Mouse (Mus musculus) heart, embryonic 15.5 days (tissue): Measurements from ENCODE around the gene Nhlrc2. TPM values are rescaled to one million over a fixed set of nuclear protein-coding genes. Genes with fewer than 3 reads are reported as not detected.

Experiments
- ATAC-seq: fragments of 200-750 bp; cut with Nextera tagmentation; replicated peaks from 2 replicates; pipeline ENCODE4 v1.8.0; 2017; ENCODE audit warnings: low read depth, moderate TSS enrichment; ENCODE audit not compliant: insufficient number of reproducible peaks, insufficient read depth, low FRiP score
- H3K27ac ChIP-seq: fragments of 300-500 bp; sonication (generic); 2 replicates; pipeline ENCODE4 v1.5.1; 2015; ENCODE audit warnings: mild to moderate bottlenecking, inconsistent platforms
- H3K27me3 ChIP-seq: fragments of 300-500 bp; sonication (generic); 2 replicates; pipeline ENCODE4 v1.6.1; 2015; ENCODE audit warnings: inconsistent platforms
- H3K36me3 ChIP-seq: fragments of 300-500 bp; sonication (generic); 2 replicates; pipeline ENCODE4 v1.6.1; 2015; ENCODE audit warnings: mild to moderate bottlenecking, inconsistent platforms
- H3K4me1 ChIP-seq: fragments of 300-500 bp; sonication (generic); replicated peaks from 2 replicates; pipeline ENCODE4 v1.6.1; 2015; ENCODE audit warnings: inconsistent platforms
- H3K4me2 ChIP-seq: fragments of 300-500 bp; sonication (generic); 2 replicates; pipeline ENCODE4 v1.6.1; 2015; ENCODE audit warnings: inconsistent platforms, mild to moderate bottlenecking, moderate library complexity
- H3K4me3 ChIP-seq: fragments of 300-500 bp; sonication (generic); 2 replicates; pipeline ENCODE4 v1.5.1; 2015; ENCODE audit warnings: mild to moderate bottlenecking, inconsistent platforms
- H3K9ac ChIP-seq: fragments of 300-500 bp; sonication (generic); 2 replicates; pipeline ENCODE4 v1.6.1; 2015; ENCODE audit warnings: mild to moderate bottlenecking, inconsistent platforms
- H3K9me3 ChIP-seq: fragments of 300-500 bp; sonication (generic); replicated peaks from 2 replicates; pipeline ENCODE4 v1.6.1; 2016; ENCODE audit warnings: inconsistent platforms
- WGBS: fragments of 180-500 bp; shearing (Covaris S2); methylation state at CpG from one replicate; pipeline ENCODE4 v1.1.7; 2015; ENCODE audit warnings: mixed read lengths; 5-methylcytosine and 5-hydroxymethylcytosine counted together
- polyA plus RNA-seq: library from polyadenylated mRNA; unstranded; fragments of >200 nt; fragmentation: Nextera tagmentation; extraction: Ambion mirVana; gene quantifications from 2 replicates; pipeline ENCODE4 v1.2.1, GENCODE M21; 2015

The Nhlrc2 gene
- polyA plus RNA-seq, 1 experiment from 2014 or later = 14.4 TPM

GRCm38 (mm10) chr19:56566041-56566440 lies 18.0 kb downstream of the Nhlrc2 start:
- Histone ChIP-seq H3K27ac (no peak overlapping the region), H3K4me2 (no peak overlapping the region), H3K27me3 (no peaks in the 10 kb centered on the region), H3K4me3 (no peak overlapping the region), H3K9me3 (no peaks in the 10 kb centered on the region), H3K4me1 (peaks cover 16% of the 10 kb centered on the region), H3K9ac (no peak overlapping the region), H3K36me3 (peaks cover 6% of the 10 kb centered on the region; the same call in 1 of the 2 replicates)
- no peak for ATAC-seq
- WGBS = 79% methylated on average over 4 of the region's 4 CpGs

- 72% methylated on average over 6 of the region's 6 CpGs for WGBS
- Histone ChIP-seq H3K27ac (no peak overlapping the region), H3K4me3 (no peak overlapping the region), H3K4me1 (peaks cover 11% of the 10 kb centered on the region), H3K36me3 (peaks cover 6% of the 10 kb centered on the region; the same call in 1 of the 2 replicates), H3K9me3 (no peaks in the 10 kb centered on the region), H3K9ac (no peak overlapping the region), H3K27me3 (no peaks in the 10 kb centered on the region), H3K4me2 (no peak overlapping the region)
- no peak for ATAC-seq
These were observed 18.9 kb downstream of the Nhlrc2 start for GRCm38 (mm10) chr19:56566940-56567339.

GRCm38 (mm10) chr19:56570781-56571180 lies 22.7 kb downstream of the Nhlrc2 start:
- H3K4me2 ChIP-seq = no peak overlapping the region
- no peaks in the 10 kb centered on the region for H3K27me3 ChIP-seq
- no peak overlapping the region for H3K27ac ChIP-seq
- 59% methylated on average over 8 of the region's 8 CpGs for WGBS
- H3K4me1 ChIP-seq = peaks cover 6% of the 10 kb centered on the region
- H3K9me3 ChIP-seq = no peaks in the 10 kb centered on the region
- H3K4me3 ChIP-seq = no peak overlapping the region
- H3K9ac ChIP-seq = no peak overlapping the region
- H3K36me3 ChIP-seq = peaks cover 7% of the 10 kb centered on the region; the same call in 1 of the 2 replicates
- no peak for ATAC-seq

GRCm38 (mm10) chr19:56571234-56571633 lies 23.2 kb downstream of the Nhlrc2 start:
- Histone ChIP-seq H3K9ac (no peak overlapping the region), H3K4me1 (peaks cover 6% of the 10 kb centered on the region), H3K27me3 (no peaks in the 10 kb centered on the region), H3K36me3 (peaks cover 12% of the 10 kb centered on the region; the same call in 1 of the 2 replicates), H3K9me3 (no peaks in the 10 kb centered on the region), H3K4me2 (no peak overlapping the region), H3K4me3 (no peak overlapping the region), H3K27ac (no peak overlapping the region)
- no peak for ATAC-seq
- WGBS = 69% methylated on average over 2 of the region's 2 CpGs

- Histone ChIP-seq H3K27me3 (no peaks in the 10 kb centered on the region), H3K9me3 (no peaks in the 10 kb centered on the region), H3K36me3 (peaks cover 12% of the 10 kb centered on the region; the same call in 1 of the 2 replicates), H3K4me3 (no peak overlapping the region), H3K4me1 (peaks cover 6% of the 10 kb centered on the region), H3K9ac (no peak overlapping the region), H3K27ac (no peak overlapping the region), H3K4me2 (no peak overlapping the region)
- no peak for ATAC-seq
- WGBS = 81% methylated on average over 5 of the region's 5 CpGs
These were observed 23.9 kb downstream of the Nhlrc2 start for GRCm38 (mm10) chr19:56571913-56572312.

GRCm38 (mm10) chr19:56573184-56573583 lies 25.1 kb downstream of the Nhlrc2 start:
- Histone ChIP-seq H3K27ac (no peak overlapping the region), H3K27me3 (no peaks in the 10 kb centered on the region), H3K4me2 (no peak overlapping the region), H3K4me1 (peaks cover 6% of the 10 kb centered on the region), H3K9ac (no peak overlapping the region), H3K9me3 (no peaks in the 10 kb centered on the region), H3K36me3 (peaks cover 23% of the 10 kb centered on the region; the same call in 1 of the 2 replicates), H3K4me3 (no peak overlapping the region)
- WGBS = 89% methylated on average over 6 of the region's 6 CpGs
- no peak for ATAC-seq

GRCm38 (mm10) chr19:56577801-56578200 lies 29.7 kb downstream of the Nhlrc2 start:
- H3K36me3 ChIP-seq = peaks cover 23% of the 10 kb centered on the region; the same call in 1 of the 2 replicates
- no peak for ATAC-seq
- H3K27me3 ChIP-seq = no peaks in the 10 kb centered on the region

GRCm38 (mm10) chr19:56581981-56582380 lies 33.9 kb downstream of the Nhlrc2 start:
- Histone ChIP-seq H3K4me3 (no peak overlapping the region), H3K4me1 (peaks cover 7% of the 10 kb centered on the region), H3K27me3 (no peaks in the 10 kb centered on the region), H3K9me3 (no peaks in the 10 kb centered on the region), H3K9ac (no peak overlapping the region), H3K4me2 (no peak overlapping the region), H3K36me3 (peaks cover 18% of the 10 kb centered on the region; the same call in 1 of the 2 replicates), H3K27ac (no peak overlapping the region)
- WGBS = 87% methylated on average over 5 of the region's 5 CpGs
- no peak for ATAC-seq

More at GRCm38 (mm10) chr19:56577801-56578200, 29.7 kb downstream of the Nhlrc2 start:
- Histone ChIP-seq H3K9me3 (no peaks in the 10 kb centered on the region), H3K4me3 (no peak overlapping the region), H3K4me1 (no peaks in the 10 kb centered on the region), H3K9ac (no peak overlapping the region), H3K27ac (no peak overlapping the region), H3K4me2 (no peak overlapping the region)
- whole genome bisulfite sequencing = 87% methylated on average over 1 of the region's 1 CpGs

- peaks cover 8% of the 10 kb centered on the region; the same call in 1 of the 2 replicates for H3K36me3 ChIP-seq
These were observed 35.7 kb downstream of the Nhlrc2 start for GRCm38 (mm10) chr19:56583785-56584184.

GRCm38 (mm10) chr19:56584288-56584687 lies 36.2 kb downstream of the Nhlrc2 start:
- 75% methylated on average over 3 of the region's 3 CpGs for WGBS
- H3K9me3 ChIP-seq = no peaks in the 10 kb centered on the region
- H3K36me3 ChIP-seq = peaks cover 8% of the 10 kb centered on the region; the same call in 1 of the 2 replicates
- H3K9ac ChIP-seq = no peak overlapping the region
- no peak for ATAC-seq
- H3K4me2 ChIP-seq = no peak overlapping the region
- no peak overlapping the region for H3K4me3 ChIP-seq
- H3K4me1 ChIP-seq = peaks cover 19% of the 10 kb centered on the region
- no peaks in the 10 kb centered on the region for H3K27me3 ChIP-seq
- H3K27ac ChIP-seq = no peak overlapping the region

More at GRCm38 (mm10) chr19:56583785-56584184, 35.7 kb downstream of the Nhlrc2 start:
- no peaks in the 10 kb centered on the region for H3K27me3 ChIP-seq
- H3K9ac ChIP-seq = no peak overlapping the region
- no peak overlapping the region for H3K4me3 ChIP-seq
- H3K27ac ChIP-seq = no peak overlapping the region
- no peak overlapping the region for H3K4me2 ChIP-seq
- H3K4me1 ChIP-seq = peaks cover 15% of the 10 kb centered on the region
- no peaks in the 10 kb centered on the region for H3K9me3 ChIP-seq
- no peak for ATAC-seq
- WGBS = 63% methylated on average over 5 of the region's 5 CpGs

- Histone ChIP-seq H3K27ac (no peak overlapping the region), H3K9ac (no peak overlapping the region), H3K4me3 (no peak overlapping the region), H3K9me3 (no peaks in the 10 kb centered on the region), H3K4me2 (no peak overlapping the region), H3K27me3 (no peaks in the 10 kb centered on the region), H3K36me3 (peaks cover 15% of the 10 kb centered on the region; the same call in 1 of the 2 replicates), H3K4me1 (peaks cover 19% of the 10 kb centered on the region)
- 81% methylated on average over 8 of the region's 8 CpGs for WGBS
- ATAC-seq = no peak
These were observed 38.3 kb downstream of the Nhlrc2 start for GRCm38 (mm10) chr19:56586320-56586719.

- H3K4me1 ChIP-seq = peaks cover 19% of the 10 kb centered on the region
- no peak overlapping the region for H3K4me2 ChIP-seq
- H3K27ac ChIP-seq = peak overlapping the region; percentile 74
- H3K4me3 ChIP-seq = no peak overlapping the region
- no peaks in the 10 kb centered on the region for H3K9me3 ChIP-seq
- WGBS = 31% methylated on average over 6 of the region's 6 CpGs
- H3K9ac ChIP-seq = no peak overlapping the region
- peak; percentile 48 for ATAC-seq
- H3K27me3 ChIP-seq = no peaks in the 10 kb centered on the region
- H3K36me3 ChIP-seq = peaks cover 29% of the 10 kb centered on the region
These were observed 40.2 kb downstream of the Nhlrc2 start for GRCm38 (mm10) chr19:56588205-56588626.
